Mouse (Mus musculus): ENCODE measurements at regions not wholly inside any gene's neighbourhood (a gene's known extent, or its start where the extent isn't known, plus 50 kb on each side); places are given as distances from the start of the nearest gene placed in this dataset.
"Not testable (repeated sequence)": the region's sequence is repeated elsewhere in the genome, so short reads cannot be mapped to it uniquely, and the experiment has no call there.

- no peak overlapping the region for H3K27ac ChIP-seq (ENCODE audit: low read depth, low read length)
- WGBS, result 44% methylated on average over 4 of the region's 4 CpGs
- no peak overlapping the region for H3K4me3 ChIP-seq (ENCODE audit: low read depth, low read length)
- H3K27me3 ChIP-seq (replicated peaks; ENCODE audit: control insufficient read depth, insufficient read depth, low read length), result no peaks in the 10 kb centered on the region
- TF ChIP-seq CTCF (IDR thresholded peaks at IDR 0.05; ENCODE audit: low read depth), result no peak
- no peaks in the 10 kb centered on the region for H3K4me1 ChIP-seq (replicated peaks; ENCODE audit: control insufficient read depth, insufficient read depth, low read length)
- H3K4me2 ChIP-seq (replicated peaks; ENCODE audit: low read depth), result no peak overlapping the region
- H3K9me3 ChIP-seq (ENCODE audit: control insufficient read depth), result no peaks in the 10 kb centered on the region
- H3K36me3 ChIP-seq (ENCODE audit: control insufficient read depth, insufficient read depth), result no peaks in the 10 kb centered on the region
- no peak for ATAC-seq
- H3K9ac ChIP-seq (ENCODE audit: low read depth, low read length), result no peak overlapping the region
Measured at GRCm38 (mm10) chr10:14978093-14978755, 260.2 kb upstream of the Gje1 start.

DNA sequence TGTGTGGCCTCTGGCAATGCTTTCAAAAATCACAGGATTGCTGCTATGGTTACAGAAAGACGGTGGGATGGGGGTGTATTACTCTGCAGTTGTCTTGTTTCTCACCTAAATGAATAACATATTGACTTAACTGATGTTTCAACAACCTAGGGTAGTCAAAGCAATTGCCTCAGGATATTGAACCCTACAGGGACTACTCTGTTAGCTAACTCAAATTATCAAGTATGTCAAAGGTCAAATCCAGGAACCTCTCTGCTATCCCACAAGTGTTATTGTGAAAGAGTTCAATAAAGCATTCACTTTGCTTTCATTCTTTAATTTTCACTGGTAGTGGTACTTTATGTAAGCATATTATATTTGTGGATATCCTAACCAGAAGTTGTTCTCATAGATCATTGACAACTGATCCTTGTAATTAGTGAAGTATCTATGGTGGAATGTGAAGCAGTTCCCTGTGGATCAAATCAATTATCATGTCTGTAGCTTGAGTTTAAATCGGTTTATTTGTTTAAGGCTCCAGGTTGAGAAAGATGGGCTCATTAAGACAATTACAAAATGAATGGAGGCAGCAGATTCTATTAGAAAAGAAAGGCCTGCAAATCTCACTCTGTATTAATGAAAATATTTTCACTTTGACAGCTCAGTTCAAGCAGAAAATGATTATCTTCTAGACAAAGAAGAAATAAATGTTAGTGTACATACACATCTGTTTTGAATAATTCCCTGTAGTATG is 259.4 kb upstream of the Gje1 start:
- no peak for TF ChIP-seq CTCF (IDR thresholded peaks at IDR 0.05; ENCODE audit: low read depth)
- ATAC-seq, result no peak
- no peak overlapping the region for H3K9ac ChIP-seq (ENCODE audit: low read depth, low read length)
- no peaks in the 10 kb centered on the region for H3K9me3 ChIP-seq (ENCODE audit: control insufficient read depth)
- 61% methylated on average over 2 of the region's 2 CpGs for WGBS
- no peaks in the 10 kb centered on the region for H3K4me1 ChIP-seq (replicated peaks; ENCODE audit: control insufficient read depth, insufficient read depth, low read length)
- no peaks in the 10 kb centered on the region for H3K27me3 ChIP-seq (replicated peaks; ENCODE audit: control insufficient read depth, insufficient read depth, low read length)
- no peaks in the 10 kb centered on the region for H3K36me3 ChIP-seq (ENCODE audit: control insufficient read depth, insufficient read depth)
- H3K4me2 ChIP-seq (replicated peaks; ENCODE audit: low read depth), result no peak overlapping the region
- H3K27ac ChIP-seq (ENCODE audit: low read depth, low read length), result no peak overlapping the region
- H3K4me3 ChIP-seq (ENCODE audit: low read depth, low read length), result no peak overlapping the region

DNA sequence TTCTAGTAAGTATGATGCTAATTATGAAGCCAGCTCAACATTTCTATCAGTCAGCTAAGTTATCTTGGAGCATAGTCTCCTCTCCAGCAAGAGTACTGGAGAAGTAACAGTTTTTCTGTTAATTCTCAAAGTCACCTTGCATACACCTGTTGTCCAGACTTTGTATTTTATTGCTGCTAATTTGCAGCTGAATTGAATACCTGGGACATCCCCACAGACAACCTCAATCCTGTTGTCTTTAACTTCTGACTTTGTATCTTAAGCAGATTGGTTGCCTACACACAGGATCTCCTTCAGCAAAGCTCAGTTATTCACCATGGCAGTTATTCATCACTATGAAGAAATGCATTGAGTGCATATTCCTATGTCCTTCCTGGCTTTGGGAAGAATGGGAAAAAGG is 251.7 kb upstream of the Gje1 start:
- no peak overlapping the region for H3K9ac ChIP-seq (ENCODE audit: low read depth, low read length)
- no peaks in the 10 kb centered on the region for H3K36me3 ChIP-seq (ENCODE audit: control insufficient read depth, insufficient read depth)
- no peak overlapping the region for H3K27ac ChIP-seq (ENCODE audit: low read depth, low read length)
- H3K9me3 ChIP-seq (ENCODE audit: control insufficient read depth), result no peaks in the 10 kb centered on the region
- H3K27me3 ChIP-seq (replicated peaks; ENCODE audit: control insufficient read depth, insufficient read depth, low read length), result no peaks in the 10 kb centered on the region
- TF ChIP-seq CTCF (IDR thresholded peaks at IDR 0.05; ENCODE audit: low read depth), result no peak
- no peak overlapping the region for H3K4me2 ChIP-seq (replicated peaks; ENCODE audit: low read depth)
- no peaks in the 10 kb centered on the region for H3K4me1 ChIP-seq (replicated peaks; ENCODE audit: control insufficient read depth, insufficient read depth, low read length)
- no peak overlapping the region for H3K4me3 ChIP-seq (ENCODE audit: low read depth, low read length)
- ATAC-seq, result no peak

- no peak overlapping the region for H3K27ac ChIP-seq (ENCODE audit: low read depth, low read length)
- H3K36me3 ChIP-seq (ENCODE audit: control insufficient read depth, insufficient read depth), result no peaks in the 10 kb centered on the region
- H3K9me3 ChIP-seq (ENCODE audit: control insufficient read depth), result no peaks in the 10 kb centered on the region
- no peak overlapping the region for H3K4me3 ChIP-seq (ENCODE audit: low read depth, low read length)
- no peak overlapping the region for H3K9ac ChIP-seq (ENCODE audit: low read depth, low read length)
- 52% methylated on average over 1 of the region's 1 CpGs for WGBS
- ATAC-seq, result no peak
- TF ChIP-seq CTCF (IDR thresholded peaks at IDR 0.05; ENCODE audit: low read depth), result no peak
- no peaks in the 10 kb centered on the region for H3K4me1 ChIP-seq (replicated peaks; ENCODE audit: control insufficient read depth, insufficient read depth, low read length)
- no peak overlapping the region for H3K4me2 ChIP-seq (replicated peaks; ENCODE audit: low read depth)
- H3K27me3 ChIP-seq (replicated peaks; ENCODE audit: control insufficient read depth, insufficient read depth, low read length), result no peaks in the 10 kb centered on the region
Measured at GRCm38 (mm10) chr10:14967645-14968044, 249.6 kb upstream of the Gje1 start.

- H3K9me3 ChIP-seq (ENCODE audit: control insufficient read depth); H3K9ac ChIP-seq (ENCODE audit: low read depth, low read length); H3K36me3 ChIP-seq (ENCODE audit: control insufficient read depth, insufficient read depth); H3K4me3 ChIP-seq (ENCODE audit: low read depth, low read length); H3K27me3 ChIP-seq (replicated peaks; ENCODE audit: control insufficient read depth, insufficient read depth, low read length); H3K4me1 ChIP-seq (replicated peaks; ENCODE audit: control insufficient read depth, insufficient read depth, low read length); H3K27ac ChIP-seq (ENCODE audit: low read depth, low read length); H3K4me2 ChIP-seq (replicated peaks; ENCODE audit: low read depth); ATAC-seq: not testable (repeated sequence)
- 81% methylated on average over 3 of the region's 3 CpGs for WGBS
Measured at GRCm38 (mm10) chr10:14966771-14967170, 248.8 kb upstream of the Gje1 start.

- no peaks in the 10 kb centered on the region for H3K4me1 ChIP-seq (replicated peaks; ENCODE audit: control insufficient read depth, insufficient read depth, low read length)
Measured at GRCm38 (mm10) chr10:14952899-14953478, 235.0 kb upstream of the Gje1 start.

More at GRCm38 (mm10) chr10:14952899-14953478, 235.0 kb upstream of the Gje1 start:
- Histone ChIP-seq H3K36me3 (ENCODE audit: control insufficient read depth, insufficient read depth) (no peaks in the 10 kb centered on the region), H3K27ac (ENCODE audit: low read depth, low read length) (no peak overlapping the region), H3K9me3 (ENCODE audit: control insufficient read depth) (no peaks in the 10 kb centered on the region), H3K27me3 (replicated peaks; ENCODE audit: control insufficient read depth, insufficient read depth, low read length) (no peaks in the 10 kb centered on the region), H3K4me2 (replicated peaks; ENCODE audit: low read depth) (no peak overlapping the region), H3K4me3 (ENCODE audit: low read depth, low read length) (no peak overlapping the region), H3K9ac (ENCODE audit: low read depth, low read length) (no peak overlapping the region)
- no peak for ATAC-seq
- TF ChIP-seq CTCF (IDR thresholded peaks at IDR 0.05; ENCODE audit: low read depth), result no peak
- WGBS, result 54% methylated on average over 1 of the region's 1 CpGs
